Mouse (Mus musculus): Measurements from ENCODE around the gene Ptbp1. TPM values are rescaled to one million over a fixed set of nuclear protein-coding genes. Genes with fewer than 3 reads are reported as not detected.
"Not testable (repeated sequence)": the region's sequence is repeated elsewhere in the genome, so short reads cannot be mapped to it uniquely, and the experiment has no call there.

Ptbp1 gene
- polyA plus RNA-seq, 1 experiment from 2014 or later = 366 TPM

GRCm38 (mm10) chr10:79877757-79878156 is 23.5 kb downstream of the Ptbp1 start:
- WGBS = 48% methylated on average over 12 of the region's 12 CpGs
- no peak for ATAC-seq (ENCODE audit: insufficient read depth)
- peaks cover 8% of the 10 kb centered on the region for H3K4me1 ChIP-seq (ENCODE audit: insufficient read depth)

DNA sequence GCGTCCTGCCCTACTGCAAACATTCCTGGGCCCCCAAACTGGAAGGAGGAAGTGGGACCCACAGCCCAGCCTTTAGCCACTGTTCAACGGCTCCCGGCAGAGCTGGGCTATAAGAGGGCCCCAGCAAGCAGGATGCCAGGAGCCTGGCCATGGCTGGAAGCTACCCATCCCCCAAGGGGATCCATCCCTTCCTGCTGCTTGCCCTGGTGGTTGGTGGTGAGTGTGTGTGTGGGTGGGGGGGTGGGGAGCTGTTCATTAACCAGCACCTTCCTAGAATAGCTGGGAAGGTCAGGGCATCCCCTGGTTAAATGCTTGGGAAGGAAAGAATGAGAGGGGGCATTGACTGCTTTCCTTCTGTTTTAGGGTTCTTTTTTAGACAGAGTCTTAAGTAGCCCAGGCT is 25.3 kb downstream of the Ptbp1 start:
- ATAC-seq (ENCODE audit: insufficient read depth) (no peak), DNase-seq (no peak)
- Histone ChIP-seq H3K4me3 (ENCODE audit: low read depth, low read length) (no peak overlapping the region), H3K9me3 (ENCODE audit: low read depth, low read length) (no peaks in the 10 kb centered on the region), H3K4me2 (no peak overlapping the region), H3K4me1 (ENCODE audit: insufficient read depth) (peaks cover 8% of the 10 kb centered on the region; the same call in 1 of the 2 replicates), H3K27ac (ENCODE audit: low read depth) (no peak overlapping the region), H3K27me3 (ENCODE audit: insufficient read depth, low read length) (0 out of 2 replicates have a peak, but pooled peaks cover 7% of the 10 kb centered on the region), H3K9ac (no peak overlapping the region), H3K36me3 (ENCODE audit: insufficient read depth) (no peaks in the 10 kb centered on the region)
- 19% methylated on average over 3 of the region's 3 CpGs for WGBS
- TF ChIP-seq CTCF (IDR thresholded peaks at IDR 0.05; ENCODE audit: low read depth) = no peak

More at GRCm38 (mm10) chr10:79877757-79878156, 23.5 kb downstream of the Ptbp1 start:
- Histone ChIP-seq H3K9me3 (ENCODE audit: low read depth, low read length) (no peaks in the 10 kb centered on the region), H3K27ac (ENCODE audit: low read depth) (no peak overlapping the region), H3K4me3 (ENCODE audit: low read depth, low read length) (no peak overlapping the region), H3K9ac (no peak overlapping the region), H3K27me3 (ENCODE audit: insufficient read depth, low read length) (0 out of 2 replicates have a peak, but pooled peaks cover under 1% of the 10 kb centered on the region), H3K4me2 (no peak overlapping the region), H3K36me3 (ENCODE audit: insufficient read depth) (no peaks in the 10 kb centered on the region)
- TF ChIP-seq CTCF (IDR thresholded peaks at IDR 0.05; ENCODE audit: low read depth) = no peak
- DNase-seq = no peak

GRCm38 (mm10) chr10:79880721-79881120 is 26.5 kb downstream of the Ptbp1 start:
- peak overlapping the region; percentile 19; the same call in 1 of the 2 replicates for H3K4me2 ChIP-seq

GRCm38 (mm10) chr10:79881981-79882380 is 27.8 kb downstream of the Ptbp1 start:
- Histone ChIP-seq H3K36me3 (ENCODE audit: insufficient read depth) (no peaks in the 10 kb centered on the region), H3K9me3 (ENCODE audit: low read depth, low read length) (no peaks in the 10 kb centered on the region), H3K4me2 (peak overlapping the region; percentile 57), H3K4me3 (ENCODE audit: low read depth, low read length) (no peak overlapping the region; the same call in 1 of the 2 replicates), H3K27me3 (ENCODE audit: insufficient read depth, low read length) (0 out of 2 replicates have a peak, but pooled peaks cover 7% of the 10 kb centered on the region), H3K4me1 (ENCODE audit: insufficient read depth) (peaks cover 8% of the 10 kb centered on the region; the same call in 1 of the 2 replicates), H3K9ac (peak overlapping the region; percentile 42), H3K27ac (ENCODE audit: low read depth) (no peak overlapping the region)
- no peak for TF ChIP-seq CTCF (IDR thresholded peaks at IDR 0.05; ENCODE audit: low read depth)
- WGBS = 7% methylated on average over 22 of the region's 22 CpGs
- DNase-seq (peak; percentile 51), ATAC-seq (ENCODE audit: insufficient read depth) (0 out of 2 replicates have a peak, but pooled peaks have one; percentile 8)

More at GRCm38 (mm10) chr10:79880721-79881120, 26.5 kb downstream of the Ptbp1 start:
- Histone ChIP-seq H3K9ac (no peak overlapping the region), H3K27ac (ENCODE audit: low read depth) (no peak overlapping the region), H3K4me3 (ENCODE audit: low read depth, low read length) (0 out of 2 replicates have a peak overlapping the region, but pooled peaks have one; percentile 2), H3K27me3 (ENCODE audit: insufficient read depth, low read length) (0 out of 2 replicates have a peak, but pooled peaks cover 7% of the 10 kb centered on the region), H3K36me3 (ENCODE audit: insufficient read depth) (no peaks in the 10 kb centered on the region), H3K9me3 (ENCODE audit: low read depth, low read length) (no peaks in the 10 kb centered on the region), H3K4me1 (ENCODE audit: insufficient read depth) (peaks cover 8% of the 10 kb centered on the region; the same call in 1 of the 2 replicates)
- TF ChIP-seq CTCF (IDR thresholded peaks at IDR 0.05; ENCODE audit: low read depth) = no peak
- peak; percentile 40 for DNase-seq
- ATAC-seq (ENCODE audit: insufficient read depth) = no peak
- WGBS = 18% methylated on average over 9 of the region's 9 CpGs

GRCm38 (mm10) chr10:79883297-79884084 is 29.3 kb downstream of the Ptbp1 start:
- Histone ChIP-seq H3K27me3 (ENCODE audit: insufficient read depth, low read length) (0 out of 2 replicates have a peak, but pooled peaks cover 7% of the 10 kb centered on the region), H3K4me3 (ENCODE audit: low read depth, low read length) (no peak overlapping the region), H3K4me1 (ENCODE audit: insufficient read depth) (peaks cover 8% of the 10 kb centered on the region; the same call in 1 of the 2 replicates), H3K36me3 (ENCODE audit: insufficient read depth) (no peaks in the 10 kb centered on the region), H3K4me2 (no peak overlapping the region), H3K27ac (ENCODE audit: low read depth) (no peak overlapping the region), H3K9ac (no peak overlapping the region), H3K9me3 (ENCODE audit: low read depth, low read length) (no peaks in the 10 kb centered on the region)
- peak; percentile 93 for DNase-seq
- WGBS = 17% methylated on average over 22 of the region's 22 CpGs
- TF ChIP-seq CTCF (IDR thresholded peaks at IDR 0.05; ENCODE audit: low read depth) = peak; percentile 83
- ATAC-seq (ENCODE audit: insufficient read depth) = peak; percentile 39; the same call in 1 of the 2 replicates

DNA sequence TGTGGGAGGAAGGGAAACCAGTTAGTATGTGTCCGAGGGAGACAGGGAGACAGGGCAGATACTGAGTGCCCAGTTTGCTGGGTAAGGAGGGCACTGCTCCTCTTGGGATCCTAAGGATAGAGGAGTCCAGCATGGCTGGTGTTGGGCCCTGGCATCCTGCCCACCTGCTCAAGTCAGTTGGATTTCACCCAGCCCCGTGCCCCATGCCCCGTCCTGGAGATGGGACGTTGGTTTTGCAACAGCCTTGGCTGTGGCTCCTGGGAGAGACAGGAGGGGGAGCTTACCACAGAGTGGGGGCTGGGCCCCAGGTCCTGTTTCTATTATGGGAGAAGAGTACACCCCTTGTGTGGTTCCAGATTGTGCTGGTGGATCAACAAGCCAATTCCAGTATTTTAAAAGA is 30.2 kb downstream of the Ptbp1 start:
- H3K4me2 ChIP-seq = no peak overlapping the region
- no peaks in the 10 kb centered on the region for H3K36me3 ChIP-seq (ENCODE audit: insufficient read depth)
- DNase-seq (no peak), ATAC-seq (ENCODE audit: insufficient read depth) (no peak)
- no peak for TF ChIP-seq CTCF (IDR thresholded peaks at IDR 0.05; ENCODE audit: low read depth)
- H3K9me3 ChIP-seq (ENCODE audit: low read depth, low read length) = no peaks in the 10 kb centered on the region
- H3K27me3 ChIP-seq (ENCODE audit: insufficient read depth, low read length) = 0 out of 2 replicates have a peak, but pooled peaks cover 7% of the 10 kb centered on the region
- no peak overlapping the region for H3K9ac ChIP-seq
- no peak overlapping the region for H3K27ac ChIP-seq (ENCODE audit: low read depth)
- H3K4me3 ChIP-seq (ENCODE audit: low read depth, low read length) = no peak overlapping the region
- WGBS = 53% methylated on average over 4 of the region's 4 CpGs
- peaks cover 8% of the 10 kb centered on the region; the same call in 1 of the 2 replicates for H3K4me1 ChIP-seq (ENCODE audit: insufficient read depth)

DNA sequence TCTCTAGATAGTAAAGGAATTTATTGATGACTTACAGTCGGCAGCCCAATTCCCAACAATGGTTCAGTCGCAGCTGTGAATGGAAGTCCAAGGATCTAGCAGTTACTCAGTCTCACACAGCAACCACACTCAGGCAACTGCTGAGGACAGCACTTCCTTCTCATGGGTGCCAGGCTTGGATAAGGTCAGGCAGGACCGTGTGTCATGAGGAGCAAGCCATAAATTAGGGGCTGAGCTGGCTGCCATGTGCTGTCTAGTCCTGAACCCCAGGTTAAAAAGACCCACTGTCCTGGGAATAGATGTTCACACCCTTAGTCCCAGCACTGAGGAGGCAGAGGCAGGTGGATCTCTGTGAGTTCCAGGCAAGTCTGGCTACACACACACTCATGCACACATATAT is 30.7 kb downstream of the Ptbp1 start:
- not testable (repeated sequence) for H3K4me2 ChIP-seq; H3K4me1 ChIP-seq (ENCODE audit: insufficient read depth); H3K9me3 ChIP-seq (ENCODE audit: low read depth, low read length); DNase-seq; H3K27ac ChIP-seq (ENCODE audit: low read depth); H3K9ac ChIP-seq; H3K27me3 ChIP-seq (ENCODE audit: insufficient read depth, low read length); H3K4me3 ChIP-seq (ENCODE audit: low read depth, low read length); H3K36me3 ChIP-seq (ENCODE audit: insufficient read depth); ATAC-seq (ENCODE audit: insufficient read depth)
- WGBS = 74% methylated on average over 3 of the region's 3 CpGs
